Comparison of ENCODE assay signal across 14 mouse cellular contexts in genomic region chr12:89808217-89808616, GRCm38 (mm10).
DNase-seq lines count a peak whose midpoint lies in the region; ATAC-seq and TF ChIP-seq lines count a peak whose summit lies in the region.
"Had no signal": no experiment of that assay in that cellular context is flagged by ENCODE, and none has a peak within 500 bp of the region (broad histone marks: within the 10 kb centered on the region; RNA-seq: fewer than 3 reads in every experiment).

No protein-coding gene starts in this region.

- H3K4me3 ChIP-seq in embryonic facial prominence, embryonic 11.5 days (ENCODE audit: low read depth, low read length), result no peak overlapping the region
- no peak overlapping the region for H3K4me3 ChIP-seq in embryonic facial prominence, embryonic 10.5 days
- H3K4me3 ChIP-seq in layer of hippocampus, adult 2 months, result no peak overlapping the region
- no peak overlapping the region for H3K4me3 ChIP-seq in CH12.LX (replicated peaks in 1 of 3; ENCODE audit: low read depth in 2 of 3, low read length in 2 of 3, poor library complexity in 1 of 3)
- H3K4me3 ChIP-seq: midbrain, embryonic 15.5 days; neural tube, embryonic 12.5 days had no signal

- no peaks in the 10 kb centered on the region for H3K36me3 ChIP-seq in embryonic facial prominence, embryonic 11.5 days (replicated peaks; ENCODE audit: control insufficient read depth, insufficient read depth, low read depth, low read length)
- no peaks in the 10 kb centered on the region for H3K36me3 ChIP-seq in embryonic facial prominence, embryonic 10.5 days (replicated peaks)
- H3K36me3 ChIP-seq in CH12.LX (replicated peaks in 1 of 2; ENCODE audit: control insufficient read depth in 1 of 2, insufficient read depth in 1 of 2, low read length in 1 of 2), result no peaks in the 10 kb centered on the region
- H3K36me3 ChIP-seq: midbrain, embryonic 15.5 days; neural tube, embryonic 12.5 days had no signal

- H3K4me2 ChIP-seq in embryonic facial prominence, embryonic 11.5 days (ENCODE audit: low read depth, low read length), result no peak overlapping the region
- no peak overlapping the region for H3K4me2 ChIP-seq in CH12.LX (ENCODE audit: insufficient read depth, low read depth, poor library complexity, severe bottlenecking)
- H3K4me2 ChIP-seq: midbrain, embryonic 15.5 days; neural tube, embryonic 12.5 days had no signal

- peaks cover under 1% of the 10 kb centered on the region; the same call in 1 of the 2 replicates for H3K27me3 ChIP-seq in embryonic facial prominence, embryonic 11.5 days (ENCODE audit: control insufficient read depth, insufficient read depth, low read length)
- H3K27me3 ChIP-seq in embryonic facial prominence, embryonic 10.5 days (replicated peaks; ENCODE audit: low read depth, poor library complexity, severe bottlenecking), result peaks cover 16% of the 10 kb centered on the region
- H3K27me3 ChIP-seq in CH12.LX (replicated peaks), result no peaks in the 10 kb centered on the region
- H3K27me3 ChIP-seq: midbrain, embryonic 15.5 days had no signal

- TF ChIP-seq POLR2A in CH12.LX (IDR thresholded peaks at IDR 0.05; ENCODE audit: low read depth, low read length), result no peak

- H3K9me3 ChIP-seq in embryonic facial prominence, embryonic 11.5 days (replicated peaks; ENCODE audit: control insufficient read depth, low read length), result no peaks in the 10 kb centered on the region
- no peaks in the 10 kb centered on the region for H3K9me3 ChIP-seq in embryonic facial prominence, embryonic 10.5 days
- H3K9me3 ChIP-seq in CH12.LX (replicated peaks; ENCODE audit: low read length), result no peaks in the 10 kb centered on the region
- H3K9me3 ChIP-seq: midbrain, embryonic 15.5 days; neural tube, embryonic 12.5 days had no signal

- no peaks in the 10 kb centered on the region for H3K79me2 ChIP-seq in CH12.LX (replicated peaks; ENCODE audit: control insufficient read depth, extremely low read depth, insufficient read depth, poor library complexity, severe bottlenecking)

- H3K9ac ChIP-seq in embryonic facial prominence, embryonic 11.5 days (replicated peaks; ENCODE audit: low read length), result no peak overlapping the region
- H3K9ac ChIP-seq in CH12.LX (ENCODE audit: insufficient read depth, low read depth), result no peak overlapping the region
- H3K9ac ChIP-seq: midbrain, embryonic 15.5 days; neural tube, embryonic 12.5 days had no signal

- in situ Hi-C loops in CH12.LX (cut with MboI; ENCODE audit: low pct_ligation_motif_present, low pct_unique_long_range_greater_than_20kb, low sequenced_read_pairs), result no loop called here

- 72% methylated on average over 3 of the region's 3 CpGs for WGBS in embryonic facial prominence, embryonic 11.5 days
- WGBS in embryonic facial prominence, embryonic 10.5 days, result 70% methylated on average over 3 of the region's 3 CpGs

- TF ChIP-seq CTCF in layer of hippocampus, adult 2 months (conservative IDR thresholded peaks at IDR 0.05), result peak; percentile 69
- peak; percentile 12 to 22; a peak in 1 of 4 replicates for TF ChIP-seq CTCF in CH12.LX (conservative IDR thresholded peaks at IDR 0.05 in 1 of 2, IDR thresholded peaks at IDR 0.05 in 1 of 2; ENCODE audit: low read depth in 2 of 2, low read length in 2 of 2)

- H3K27ac ChIP-seq in embryonic facial prominence, embryonic 11.5 days (replicated peaks; ENCODE audit: low read depth, low read length), result no peak overlapping the region
- H3K27ac ChIP-seq in embryonic facial prominence, embryonic 10.5 days (replicated peaks), result no peak overlapping the region
- H3K27ac ChIP-seq in layer of hippocampus, adult 2 months, result no peak overlapping the region
- no peak overlapping the region for H3K27ac ChIP-seq in CH12.LX (ENCODE audit: insufficient read depth, low read depth)
- H3K27ac ChIP-seq: midbrain, embryonic 15.5 days; neural tube, embryonic 12.5 days had no signal

- dilution Hi-C loops in CH12.LX (cut with MboI; ENCODE audit: extremely low pct_ligation_motif_present, extremely low pct_unique_long_range_greater_than_20kb, low sequenced_read_pairs), result no loop called here

- ATAC-seq in embryonic facial prominence, embryonic 11.5 days (replicated peaks; ENCODE audit: insufficient number of reproducible peaks, low FRiP score, low TSS enrichment, low read depth), result no peak
- ATAC-seq in inflammation-experienced regulatory T-cells, adult 6 months, result no peak
- ATAC-seq: midbrain, embryonic 15.5 days had no signal

- intact Hi-C loops in gastrocnemius, postnatal 14 days (cut with DNase I; ENCODE audit: low total_unique reads), result no loop called here

- TF ChIP-seq EP300 in CH12.LX (IDR thresholded peaks at IDR 0.05; ENCODE audit: low read length), result no peak

- TF ChIP-seq RAD21 in CH12.LX (IDR thresholded peaks at IDR 0.05; ENCODE audit: low read depth, low read length), result no peak; the same call in none of the 2 replicates

- DNase-seq in embryonic facial prominence, embryonic 11.5 days (ENCODE audit: low spot score), result peak; percentile 49
- DNase-seq in embryonic facial prominence, embryonic 10.5 days (ENCODE audit: low spot score), result no peak
- DNase-seq in layer of hippocampus, adult 2 months (ENCODE audit: low spot score in 2 of 2), result no peak
- no peak for DNase-seq in layer of hippocampus, postnatal 25 days (ENCODE audit: extremely low spot score in 1 of 2, low spot score in 1 of 2)
- DNase-seq in CH12.LX (ENCODE audit: extremely low read depth), result peak; percentile 30
- DNase-seq in embryo, embryonic 11 days, result peak; percentile 53
- DNase-seq in gastrocnemius, postnatal 14 days, result no peak
- DNase-seq: cerebellum, adult 18-20 months; heart, adult 18-20 months; kidney, adult 18-20 months; thymus, postnatal 36 days had no signal

- H3K4me1 ChIP-seq in embryonic facial prominence, embryonic 11.5 days (ENCODE audit: control insufficient read depth, insufficient read depth, low read length), result no peaks in the 10 kb centered on the region
- peaks cover 18% of the 10 kb centered on the region for H3K4me1 ChIP-seq in embryonic facial prominence, embryonic 10.5 days
- H3K4me1 ChIP-seq in CH12.LX (ENCODE audit: control insufficient read depth in 1 of 2, insufficient read depth in 2 of 2), result no peaks in the 10 kb centered on the region

TF ChIP-seq in CH12.LX, 34 proteins besides CTCF, POLR2A, EP300 and RAD21:
- no peak for TF ChIP-seq KAT2A (IDR thresholded peaks at IDR 0.05; ENCODE audit: insufficient replicate concordance, low read length)
- no peak for TF ChIP-seq ZC3H11A (IDR thresholded peaks at IDR 0.05; ENCODE audit: low read depth, low read length)
- TF ChIP-seq NRF1 (IDR thresholded peaks at IDR 0.05; ENCODE audit: low read depth, low read length), result no peak
- TF ChIP-seq CHD1 (IDR thresholded peaks at IDR 0.05; ENCODE audit: low read depth, low read length), result no peak
- no peak for TF ChIP-seq ZKSCAN1 (IDR thresholded peaks at IDR 0.05; ENCODE audit: borderline replicate concordance, low read depth, low read length)
- TF ChIP-seq MAFK (IDR thresholded peaks at IDR 0.05; ENCODE audit: insufficient replicate concordance, low read length), result no peak
- TF ChIP-seq POLR2AphosphoS2 (IDR thresholded peaks at IDR 0.05; ENCODE audit: low read depth, low read length), result no peak
- TF ChIP-seq IRF4 (IDR thresholded peaks at IDR 0.05; ENCODE audit: low read depth, low read length), result no peak
- TF ChIP-seq USF2 (conservative IDR thresholded peaks at IDR 0.05; ENCODE audit: low read depth, low read length), result no peak
- TF ChIP-seq PAX5 (IDR thresholded peaks at IDR 0.05; ENCODE audit: low read length), result no peak
- no peak for TF ChIP-seq GABPA (IDR thresholded peaks at IDR 0.05; ENCODE audit: insufficient replicate concordance, low read depth, low read length)
- TF ChIP-seq MXI1 (IDR thresholded peaks at IDR 0.05; ENCODE audit: low read depth, low read length), result no peak
- TF ChIP-seq TBP (conservative IDR thresholded peaks at IDR 0.05; ENCODE audit: low read depth, low read length), result no peak
- no peak for TF ChIP-seq ZMIZ1 (IDR thresholded peaks at IDR 0.05; ENCODE audit: low read depth, low read length)
- TF ChIP-seq UBTF (IDR thresholded peaks at IDR 0.05; ENCODE audit: low read depth, low read length), result no peak
- TF ChIP-seq JUN (IDR thresholded peaks at IDR 0.05; ENCODE audit: insufficient read depth, low read depth, low read length), result no peak

Comparison
In these comparisons a context has a peak if more than half of its experiments do, and no peak if none do; other contexts are left out.
1. DNase-seq: peak in embryonic facial prominence, embryonic 11.5 days (single experiment), CH12.LX (single experiment) and embryo, embryonic 11 days (single experiment); none in embryonic facial prominence, embryonic 10.5 days (single experiment), layer of hippocampus, adult 2 months (0 of 2), layer of hippocampus, postnatal 25 days (0 of 2) and gastrocnemius, postnatal 14 days (single experiment).